Mouse (Mus musculus) olfactory bulb, adult 2 months (tissue): Measurements from ENCODE around the gene Taf6. TPM values are rescaled to one million over a fixed set of nuclear protein-coding genes. Genes with fewer than 3 reads are reported as not detected.

Experiments used
- H3K27ac ChIP-seq: fragments of 200-500 bp; 2 replicates; pipeline ENCODE4 v1.5.1; 2012; ENCODE audit warnings: low read depth, low read length; ENCODE audit not compliant: insufficient read depth
- H3K4me1 ChIP-seq: fragments of 200-500 bp; 2 replicates; pipeline ENCODE4 v1.6.1; 2012; ENCODE audit warnings: low read length; ENCODE audit not compliant: control insufficient read depth, insufficient read depth
- H3K4me3 ChIP-seq: fragments of 200-500 bp; 2 replicates; pipeline ENCODE4 v1.5.1; 2012; ENCODE audit warnings: mild to moderate bottlenecking, low read depth, low read length, moderate library complexity; ENCODE audit not compliant: insufficient read depth
- CTCF ChIP-seq: fragments of 200-500 bp; IDR thresholded peaks from 2 replicates; pipeline ENCODE4 v1.5.1; 2012; ENCODE audit warnings: low read depth, mild to moderate bottlenecking, low read length, moderate library complexity; ENCODE audit not compliant: insufficient read depth
- POLR2A ChIP-seq: fragments of 200-500 bp; IDR thresholded peaks from 2 replicates; pipeline ENCODE4 v1.6.1; 2012; ENCODE audit warnings: mild to moderate bottlenecking, low read depth, low read length, moderate library complexity; ENCODE audit not compliant: insufficient read depth
- WGBS: fragments of 180-500 bp; shearing (Covaris S2); methylation state at CpG from one replicate; pipeline ENCODE4 v1.1.7; 2018; 5-methylcytosine and 5-hydroxymethylcytosine counted together
- polyA plus RNA-seq: library from polyadenylated mRNA; stranded (reverse); fragments of >200 nt; gene quantifications from 2 replicates; pipeline ENCODE4 v1.2.4, GENCODE M21; 2012; ENCODE audit warnings: low replicate concordance; ENCODE audit not compliant: missing spikeins, insufficient read depth, insufficient read length

The Taf6 gene
- polyA plus RNA-seq, 1 experiment: not detected

- Histone ChIP-seq H3K27ac (peak within 1 kb of the TSS; percentile 94), H3K4me3 (peak within 1 kb of the TSS; percentile 79), H3K4me1 (peaks cover 3% of the 10 kb centered on the region; the same call in 1 of the 2 replicates)
- 3% methylated on average over 54 of the region's 54 CpGs for WGBS
- TF ChIP-seq POLR2A: 0 out of 2 replicates have a peak, but pooled peaks have one; percentile 49
- TF ChIP-seq CTCF: no peak
Measured at GRCm38 (mm10) chr5:138193771-138194727, 6.8 kb upstream of the Taf6 start, which contains the start of gene Mblac1. Gene Mblac1 (plus strand): TSS chr5:138194314.

- WGBS: 1% methylated on average over 10 of the region's 10 CpGs
- TF ChIP-seq CTCF (no peak), POLR2A (no peak)
- H3K4me1 ChIP-seq: 0 out of 2 replicates have a peak, but pooled peaks cover 2% of the 10 kb centered on the region
- peak overlapping the region; percentile 69 for H3K4me3 ChIP-seq
- H3K27ac ChIP-seq: peak overlapping the region; percentile 85
Measured at GRCm38 (mm10) chr5:138187661-138188306, 533 bp upstream of the Taf6 start.

- H3K4me3 ChIP-seq: no peak overlapping the region
- H3K27ac ChIP-seq: no peak overlapping the region
- no peak for TF ChIP-seq POLR2A
- TF ChIP-seq CTCF: no peak
- WGBS: 73% methylated on average over 3 of the region's 3 CpGs
- 0 out of 2 replicates have a peak, but pooled peaks cover 2% of the 10 kb centered on the region for H3K4me1 ChIP-seq
Measured at GRCm38 (mm10) chr5:138173217-138173616, 14.0 kb downstream of the Taf6 start.

- H3K4me3 ChIP-seq: peak within 1 kb of the TSS; percentile 90
- 0 out of 2 replicates have a peak, but pooled peaks cover 2% of the 10 kb centered on the region for H3K4me1 ChIP-seq
- WGBS: under 1% methylated on average over 54 of the region's 54 CpGs
- peak within 1 kb of the TSS; percentile 93 for H3K27ac ChIP-seq
- TF ChIP-seq CTCF: no peak
- no peak for TF ChIP-seq POLR2A
Measured at GRCm38 (mm10) chr5:138171695-138172491, 15.4 kb downstream of the Taf6 start, which contains the start of the genes Ap4m1 and Mcm7. Gene Ap4m1 (plus strand): TSS chr5:138172002. Gene Mcm7 (minus strand): TSS chr5:138172422.

- peak overlapping the region; percentile 93 for H3K27ac ChIP-seq
- peak; percentile 30; the same call in 1 of the 2 replicates for TF ChIP-seq POLR2A
- TF ChIP-seq CTCF: no peak
- peak overlapping the region; percentile 90 for H3K4me3 ChIP-seq
- 0 out of 2 replicates have a peak, but pooled peaks cover 2% of the 10 kb centered on the region for H3K4me1 ChIP-seq
- WGBS: under 1% methylated on average over 47 of the region's 47 CpGs
Measured at GRCm38 (mm10) chr5:138170936-138171561, 16.2 kb downstream of the Taf6 start.

GRCm38 (mm10) chr5:138165594-138165993 lies 21.7 kb downstream of the Taf6 start:
- Histone ChIP-seq H3K27ac (no peak overlapping the region), H3K4me1 (no peaks in the 10 kb centered on the region; the same call in 1 of the 2 replicates), H3K4me3 (no peak overlapping the region)
- TF ChIP-seq CTCF (no peak), POLR2A (no peak)
- WGBS: 77% methylated on average over 8 of the region's 8 CpGs

- 57% methylated on average over 10 of the region's 10 CpGs for WGBS
- peaks cover 3% of the 10 kb centered on the region; the same call in 1 of the 2 replicates for H3K4me1 ChIP-seq
Measured at GRCm38 (mm10) chr5:138163610-138164009, 23.6 kb downstream of the Taf6 start.

GRCm38 (mm10) chr5:138163046-138163445 lies 24.2 kb downstream of the Taf6 start:
- no peak for TF ChIP-seq CTCF
- no peak for TF ChIP-seq POLR2A
- WGBS: 63% methylated on average over 6 of the region's 6 CpGs

More at GRCm38 (mm10) chr5:138163610-138164009, 23.6 kb downstream of the Taf6 start:
- Histone ChIP-seq H3K27ac (no peak overlapping the region), H3K4me3 (no peak overlapping the region)
- TF ChIP-seq CTCF: no peak

More at GRCm38 (mm10) chr5:138163046-138163445, 24.2 kb downstream of the Taf6 start:
- peaks cover 3% of the 10 kb centered on the region; the same call in 1 of the 2 replicates for H3K4me1 ChIP-seq
- H3K27ac ChIP-seq: no peak overlapping the region
- H3K4me3 ChIP-seq: no peak overlapping the region
